Mouse (Mus musculus) cerebellum, adult 2 months (tissue): ENCODE measurements around the gene Max.

Experiments
- CTCF ChIP-seq: fragments of 200-500 bp; IDR thresholded peaks from 2 replicates; pipeline ENCODE4 v1.5.1; 2011; ENCODE audit warnings: low read depth, mild to moderate bottlenecking, control low read depth, low read length, moderate library complexity, borderline replicate concordance; ENCODE audit not compliant: insufficient read depth
- POLR2A ChIP-seq: fragments of 200-500 bp; IDR thresholded peaks from 2 replicates; pipeline ENCODE4 v1.6.1; 2011; ENCODE audit warnings: low read length, control low read depth, borderline replicate concordance; ENCODE audit not compliant: insufficient read depth

GRCm38 (mm10) chr12:76889404-76890184 lies 72.4 kb downstream of the Max start:
- TF ChIP-seq CTCF = no peak
- no peak for TF ChIP-seq POLR2A
